Mouse (Mus musculus) cerebellum, adult 8-10 months (tissue): Measurements from ENCODE around the gene Hnrnph1.
A peak's percentile ranks its signal among the peaks of the same experiment; 100 is the strongest.
"Not testable (repeated sequence)": the region's sequence is repeated elsewhere in the genome, so short reads cannot be mapped to it uniquely, and the experiment has no call there.

Source experiments
- DNase-seq: peaks from one replicate; pipeline ENCODE4 v3.0.0; 2022

Gene Hnrnph1

GRCm38 (mm10) chr11:50376911-50377891 lies at the start of gene Hnrnph1:
Hnrnph1 (plus strand) TSS chr11:50376990.
- peak; percentile 99 for DNase-seq

GRCm38 (mm10) chr11:50328075-50328625 lies 48.6 kb upstream of the Hnrnph1 start:
- no peak for DNase-seq

GRCm38 (mm10) chr11:50329378-50329777 lies 47.4 kb upstream of the Hnrnph1 start:
- no peak for DNase-seq

- no peak for DNase-seq
Measured at GRCm38 (mm10) chr11:50333181-50333580, 43.6 kb upstream of the Hnrnph1 start.

GRCm38 (mm10) chr11:50336126-50336525 lies 40.7 kb upstream of the Hnrnph1 start:
- no peak for DNase-seq

- no peak for DNase-seq
Measured at GRCm38 (mm10) chr11:50336891-50337290, 39.9 kb upstream of the Hnrnph1 start.

GRCm38 (mm10) chr11:50345486-50345885 lies 31.3 kb upstream of the Hnrnph1 start:
- no peak for DNase-seq

GRCm38 (mm10) chr11:50346256-50347032 lies 30.3 kb upstream of the Hnrnph1 start:
- DNase-seq, result no peak

- no peak for DNase-seq
Measured at GRCm38 (mm10) chr11:50352177-50352576, 24.6 kb upstream of the Hnrnph1 start.

GRCm38 (mm10) chr11:50354162-50354561 lies 22.6 kb upstream of the Hnrnph1 start, which contains the start of gene Cby3:
Cby3 (plus strand) TSS chr11:50354462.
- DNase-seq, result no peak

- no peak for DNase-seq
Measured at GRCm38 (mm10) chr11:50354851-50355250, 21.9 kb upstream of the Hnrnph1 start.

- DNase-seq, result no peak
Measured at GRCm38 (mm10) chr11:50355395-50355794, 21.4 kb upstream of the Hnrnph1 start.

GRCm38 (mm10) chr11:50358950-50359861 lies 17.6 kb upstream of the Hnrnph1 start:
- peak; percentile 53 for DNase-seq

- DNase-seq, result not testable (repeated sequence)
Measured at GRCm38 (mm10) chr11:50361282-50361681, 15.5 kb upstream of the Hnrnph1 start.

GRCm38 (mm10) chr11:50364548-50364947 lies 12.2 kb upstream of the Hnrnph1 start:
- DNase-seq, result peak; percentile 85

- DNase-seq, result no peak
Measured at GRCm38 (mm10) chr11:50365322-50365721, 11.5 kb upstream of the Hnrnph1 start.

GRCm38 (mm10) chr11:50367531-50367930 lies 9.3 kb upstream of the Hnrnph1 start:
- DNase-seq, result no peak

GRCm38 (mm10) chr11:50369360-50369911 lies 7.4 kb upstream of the Hnrnph1 start:
- no peak for DNase-seq

- no peak for DNase-seq
Measured at GRCm38 (mm10) chr11:50370969-50371368, 5.8 kb upstream of the Hnrnph1 start.

- peak; percentile 72 for DNase-seq
Measured at GRCm38 (mm10) chr11:50371399-50371841, 5.4 kb upstream of the Hnrnph1 start.

- no peak for DNase-seq
Measured at GRCm38 (mm10) chr11:50371911-50372310, 4.9 kb upstream of the Hnrnph1 start.

GRCm38 (mm10) chr11:50373086-50373485 lies 3.7 kb upstream of the Hnrnph1 start:
- no peak for DNase-seq
